Mouse (Mus musculus) CH12.LX (cell line): Measurements from ENCODE around the gene Suclg2.

ENCODE experiments used
- CHD2 ChIP-seq: IDR thresholded peaks from 2 replicates; pipeline ENCODE4 v1.6.1; 2011; ENCODE audit warnings: low read length, improper control_type of control experiment
- CTCF ChIP-seq, 2 experiments: IDR thresholded peaks in 1 of 2; conservative IDR thresholded peaks in 1 of 2; 2 replicates each; pipeline ENCODE4 v1.5.1; 2011 to 2012; ENCODE audit warnings: low read depth in 2 of 2, low read length in 2 of 2, improper control_type of control experiment in 1 of 2, inconsistent platforms in 1 of 2, mild to moderate bottlenecking in 1 of 2, moderate library complexity in 1 of 2
- MAX ChIP-seq: IDR thresholded peaks from 2 replicates; pipeline ENCODE4 v1.6.1; 2011; ENCODE audit warnings: low read length, improper control_type of control experiment
- MAZ ChIP-seq: IDR thresholded peaks from 2 replicates; pipeline ENCODE4 v1.6.1; 2012; ENCODE audit warnings: low read depth, mild to moderate bottlenecking, inconsistent platforms, low read length, improper control_type of control experiment, moderate library complexity
- POLR2A ChIP-seq: IDR thresholded peaks from 2 replicates; pipeline ENCODE4 v1.6.1; 2011; ENCODE audit warnings: low read depth, mild to moderate bottlenecking, improper control_type of control experiment, low read length
- POLR2AphosphoS2 ChIP-seq: IDR thresholded peaks from 2 replicates; pipeline ENCODE4 v1.6.1; 2011; ENCODE audit warnings: low read depth, low read length, improper control_type of control experiment
- RCOR1 ChIP-seq: conservative IDR thresholded peaks from 2 replicates; pipeline ENCODE4 v1.6.1; 2012; ENCODE audit warnings: low read depth, mild to moderate bottlenecking, inconsistent platforms, low read length, improper control_type of control experiment
- SIN3A ChIP-seq: IDR thresholded peaks from 2 replicates; pipeline ENCODE4 v1.6.1; 2012; ENCODE audit warnings: low read length, improper control_type of control experiment, inconsistent platforms
- SMC3 ChIP-seq: IDR thresholded peaks from 2 replicates; pipeline ENCODE4 v1.6.1; 2011; ENCODE audit warnings: low read depth, low read length, improper control_type of control experiment
- USF1 ChIP-seq: IDR thresholded peaks from 2 replicates; pipeline ENCODE4 v1.6.1; 2014; ENCODE audit warnings: low read depth, mild to moderate bottlenecking, inconsistent platforms, low read length, improper control_type of control experiment
- ZMIZ1 ChIP-seq: IDR thresholded peaks from 2 replicates; pipeline ENCODE4 v1.6.1; 2012; ENCODE audit warnings: low read depth, mild to moderate bottlenecking, inconsistent platforms, low read length, improper control_type of control experiment

DNA sequence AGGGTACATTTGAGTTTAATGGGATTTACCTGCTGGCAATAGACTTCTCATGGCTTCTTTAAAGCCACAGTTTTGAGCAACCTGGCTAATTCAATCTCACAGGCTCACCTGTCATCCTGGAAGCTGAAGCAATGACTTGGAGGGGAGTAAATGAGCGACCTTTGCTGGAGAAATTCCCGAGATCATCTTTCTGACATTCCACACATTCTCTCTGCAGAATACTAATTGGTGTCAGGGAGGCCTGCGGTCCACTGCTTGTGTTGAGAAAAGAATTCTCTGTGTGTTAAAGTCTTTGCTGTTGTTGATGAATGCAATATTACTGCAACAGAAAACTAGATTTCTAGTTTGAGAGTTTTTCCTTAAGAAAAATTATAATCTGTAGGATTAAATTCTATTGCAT is 39.3 kb downstream of the Suclg2 start:
- TF ChIP-seq POLR2A (no peak), SMC3 (no peak), RCOR1 (no peak), POLR2AphosphoS2 (no peak), SIN3A (no peak), CHD2 (no peak), CTCF (conservative IDR thresholded peaks at IDR 0.05 in 1 of 2, IDR thresholded peaks at IDR 0.05 in 1 of 2; ENCODE audit: low read depth in 2 of 2, low read length in 2 of 2) (no peak), MAX (no peak), USF1 (no peak), MAZ (no peak), ZMIZ1 (no peak)
